Mouse (Mus musculus): ENCODE measurements at regions not wholly inside any gene's neighbourhood (a gene's known extent, or its start where the extent isn't known, plus 50 kb on each side); places are given as distances from the start of the nearest gene placed in this dataset.

DNA sequence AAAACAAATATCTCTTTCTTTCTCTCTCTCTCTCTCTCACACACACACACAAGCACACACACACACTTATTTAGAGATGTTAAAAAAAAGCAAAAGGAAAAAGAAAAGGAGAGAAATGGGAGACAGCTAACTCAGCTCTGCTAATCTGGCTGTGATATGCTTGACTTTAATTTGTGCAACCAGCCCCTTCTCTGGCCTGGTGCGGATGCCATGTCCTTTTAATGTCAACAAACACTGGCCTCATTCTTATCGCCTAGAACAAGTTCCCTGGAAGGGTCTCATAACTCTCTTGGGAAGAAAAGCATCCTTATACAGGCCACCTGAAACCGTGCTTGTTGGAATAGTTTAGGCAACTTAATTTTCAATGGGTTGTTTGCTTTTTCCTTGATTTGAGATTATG is 368.7 kb downstream of the Mctp2 start:
- Histone ChIP-seq H3K27ac (no peak overlapping the region), H3K9me3 (replicated peaks) (no peaks in the 10 kb centered on the region), H3K4me1 (peaks cover 6% of the 10 kb centered on the region; the same call in 1 of the 2 replicates), H3K4me2 (no peak overlapping the region), H3K36me3 (no peaks in the 10 kb centered on the region), H3K9ac (no peak overlapping the region), H3K4me3 (replicated peaks) (no peak overlapping the region), H3K27me3 (no peaks in the 10 kb centered on the region)
- no peak for ATAC-seq (replicated peaks; ENCODE audit: low FRiP score)
- WGBS: 48% methylated on average over 3 of the region's 3 CpGs

DNA sequence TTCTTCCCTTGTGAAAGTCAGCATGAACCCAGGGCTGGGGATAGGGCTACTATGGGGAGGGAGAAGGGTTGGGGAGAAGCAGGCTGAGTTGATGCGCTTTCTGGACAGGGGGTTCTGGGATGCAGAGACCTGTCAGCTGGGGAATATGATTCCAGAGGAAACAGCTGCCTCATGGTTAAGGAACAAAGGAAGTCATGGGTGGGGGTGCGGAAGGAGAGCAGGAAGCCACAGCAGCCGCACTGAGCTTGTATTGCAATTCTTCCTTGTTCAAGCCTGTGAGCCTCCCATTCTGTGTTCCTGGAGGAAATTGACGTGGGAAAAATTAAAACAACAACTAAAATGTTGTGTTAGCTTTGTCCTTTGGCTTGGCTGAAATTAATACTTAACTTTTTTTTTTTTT is 369.7 kb downstream of the Mctp2 start:
- Histone ChIP-seq H3K27me3 (no peaks in the 10 kb centered on the region), H3K36me3 (no peaks in the 10 kb centered on the region), H3K27ac (peak overlapping the region; percentile 23; the same call in 1 of the 2 replicates), H3K9ac (no peak overlapping the region), H3K4me2 (no peak overlapping the region), H3K4me3 (replicated peaks) (no peak overlapping the region), H3K4me1 (no peaks in the 10 kb centered on the region), H3K9me3 (replicated peaks) (no peaks in the 10 kb centered on the region)
- WGBS: 46% methylated on average over 4 of the region's 4 CpGs
- ATAC-seq (replicated peaks; ENCODE audit: low FRiP score): no peak
